Mouse (Mus musculus) cerebellum, postnatal 36 days (tissue): ENCODE measurements around the gene Gm11115.

Experiments
- DNase-seq, 2 experiments: peaks; one replicate each; pipeline ENCODE4 v3.0.0; 2021 to 2022; ENCODE audit warnings: mixed read lengths in 2 of 2

The Gm11115 gene

DNA sequence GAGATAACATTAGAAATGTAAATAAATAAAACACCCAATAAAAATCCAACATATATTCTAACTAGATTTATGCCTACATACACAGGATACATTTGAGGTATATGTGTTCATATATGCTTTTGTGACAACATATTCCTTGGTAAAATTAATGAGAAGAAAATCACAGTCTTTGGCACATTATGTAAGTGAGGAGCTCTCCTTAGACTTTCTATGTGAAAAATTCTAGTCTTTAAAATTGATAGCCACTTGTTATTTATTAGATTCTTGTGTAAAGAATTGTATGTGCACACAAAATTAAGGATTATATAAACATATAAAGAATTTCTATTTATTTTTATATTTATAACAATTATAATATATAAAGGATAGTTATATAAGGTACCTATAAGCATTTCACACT lies at the start of gene Gm11115:
Gm11115 (minus strand) TSS at position 101 of the 400 bp plus-strand sequence.
- no peak for DNase-seq

DNA sequence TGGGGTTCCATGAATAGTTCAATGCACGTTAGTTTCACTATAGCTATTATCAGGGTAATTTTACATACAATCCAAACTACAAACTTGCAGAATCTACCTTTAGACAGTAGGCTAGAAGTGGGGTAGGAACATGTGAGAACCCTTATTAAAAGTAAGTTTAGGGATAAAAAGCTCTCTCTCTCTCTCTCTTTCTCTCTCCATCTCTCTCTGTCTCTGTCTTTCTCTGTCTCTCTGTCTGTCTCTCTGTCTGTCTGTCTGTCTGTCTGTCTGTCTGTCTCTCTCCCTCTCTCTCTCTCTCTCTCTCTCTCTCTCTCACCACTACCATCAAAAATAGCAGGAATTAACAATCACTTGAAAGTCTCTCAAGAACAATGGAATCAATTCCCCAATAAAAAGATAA lies 42.5 kb downstream of the Gm11115 start, which contains the start of gene Gm11116:
Gm11116 (minus strand) TSS at position 101 of the 400 bp plus-strand sequence.
- no peak for DNase-seq
